Mouse (Mus musculus) embryonic facial prominence, embryonic 13.5 days (tissue): ENCODE measurements around the gene Sez6l2. TPM values are rescaled to one million over a fixed set of nuclear protein-coding genes. Genes with fewer than 3 reads are reported as not detected.
A peak's percentile ranks its signal among the peaks of the same experiment; 100 is the strongest.

Experiments used
- ATAC-seq: fragments of 200-750 bp; cut with Nextera tagmentation; 2 replicates; pipeline ENCODE4 v1.8.0; 2017; ENCODE audit warnings: low read depth; ENCODE audit not compliant: insufficient number of reproducible peaks, insufficient read depth, low FRiP score, low TSS enrichment
- H3K27ac ChIP-seq: fragments of 300-500 bp; sonication (generic); 2 replicates; pipeline ENCODE4 v1.5.1; 2015; ENCODE audit warnings: moderate library complexity, mild to moderate bottlenecking, inconsistent platforms
- H3K27me3 ChIP-seq: fragments of 300-500 bp; sonication (generic); 2 replicates; pipeline ENCODE4 v1.6.1; 2015; ENCODE audit warnings: mild to moderate bottlenecking, inconsistent platforms
- H3K36me3 ChIP-seq: fragments of 300-500 bp; sonication (generic); 2 replicates; pipeline ENCODE4 v1.6.1; 2015; ENCODE audit warnings: mild to moderate bottlenecking, inconsistent platforms
- H3K4me1 ChIP-seq: fragments of 300-500 bp; sonication (generic); 2 replicates; pipeline ENCODE4 v1.6.1; 2015; ENCODE audit warnings: inconsistent platforms
- H3K4me2 ChIP-seq: fragments of 300-500 bp; sonication (generic); 2 replicates; pipeline ENCODE4 v1.6.1; 2015; ENCODE audit warnings: moderate library complexity, mild to moderate bottlenecking, inconsistent platforms
- H3K4me3 ChIP-seq: fragments of 300-500 bp; sonication (generic); 2 replicates; pipeline ENCODE4 v1.5.1; 2015; ENCODE audit warnings: mild to moderate bottlenecking, inconsistent platforms
- H3K9ac ChIP-seq: fragments of 300-500 bp; sonication (generic); 2 replicates; pipeline ENCODE4 v1.6.1; 2015; ENCODE audit warnings: mild to moderate bottlenecking, inconsistent platforms
- H3K9me3 ChIP-seq: fragments of 300-500 bp; sonication (generic); 2 replicates; pipeline ENCODE4 v1.6.1; 2016; ENCODE audit warnings: inconsistent platforms
- WGBS: fragments of 180-500 bp; shearing (Covaris S2); methylation state at CpG from one replicate; pipeline ENCODE4 v1.1.7; 2015; ENCODE audit warnings: mixed read lengths; 5-methylcytosine and 5-hydroxymethylcytosine counted together
- polyA plus RNA-seq: library from polyadenylated mRNA; unstranded; fragments of >200 nt; fragmentation: Nextera tagmentation; extraction: Ambion mirVana; gene quantifications from 2 replicates; pipeline ENCODE4 v1.2.1, GENCODE M21; 2015

The Sez6l2 gene
- polyA plus RNA-seq, 1 experiment from 2014 or later, result 0.76 TPM

GRCm38 (mm10) chr7:127016971-127017949 is 66.9 kb downstream of the Sez6l2 start, which contains the start of gene Pagr1a:
Gene Pagr1a, minus strand, starts transcription at chr7:127017352.
- peak; percentile 75 for ATAC-seq
- Histone ChIP-seq H3K27ac (peak within 1 kb of the TSS; percentile 96), H3K4me3 (peak within 1 kb of the TSS; percentile 72), H3K9ac (peak within 1 kb of the TSS; percentile 93), H3K36me3 (peaks cover 41% of the 10 kb centered on the region), H3K9me3 (no peaks in the 10 kb centered on the region), H3K4me2 (peak within 1 kb of the TSS; percentile 92), H3K4me1 (peaks cover 68% of the 10 kb centered on the region), H3K27me3 (no peaks in the 10 kb centered on the region)
- 2% methylated on average over 39 of the region's 39 CpGs for WGBS

- Histone ChIP-seq H3K4me3 (peak overlapping the region; percentile 72), H3K4me1 (peaks cover 75% of the 10 kb centered on the region), H3K9me3 (no peaks in the 10 kb centered on the region), H3K9ac (peak overlapping the region; percentile 83), H3K27me3 (no peaks in the 10 kb centered on the region), H3K36me3 (peaks cover 41% of the 10 kb centered on the region), H3K4me2 (peak overlapping the region; percentile 92), H3K27ac (peak overlapping the region; percentile 96)
- 60% methylated on average over 6 of the region's 6 CpGs for WGBS
- ATAC-seq, result no peak
Observed at GRCm38 (mm10) chr7:127017950-127018345, 67.6 kb downstream of the Sez6l2 start.

GRCm38 (mm10) chr7:127018416-127019305 is 68.3 kb downstream of the Sez6l2 start:
- 68% methylated on average over 15 of the region's 15 CpGs for WGBS
- Histone ChIP-seq H3K4me2 (peak overlapping the region; percentile 92), H3K4me3 (peak overlapping the region; percentile 72), H3K36me3 (peaks cover 41% of the 10 kb centered on the region), H3K9me3 (no peaks in the 10 kb centered on the region), H3K27me3 (no peaks in the 10 kb centered on the region), H3K9ac (peak overlapping the region; percentile 83), H3K4me1 (peaks cover 82% of the 10 kb centered on the region), H3K27ac (peak overlapping the region; percentile 96)
- no peak for ATAC-seq

- Histone ChIP-seq H3K4me3 (peak overlapping the region; percentile 72), H3K27ac (peak overlapping the region; percentile 96), H3K27me3 (no peaks in the 10 kb centered on the region), H3K4me1 (peaks cover 85% of the 10 kb centered on the region), H3K4me2 (peak overlapping the region; percentile 92), H3K36me3 (peaks cover 41% of the 10 kb centered on the region), H3K9me3 (no peaks in the 10 kb centered on the region), H3K9ac (peak overlapping the region; percentile 83)
- WGBS, result 61% methylated on average over 14 of the region's 14 CpGs
- no peak for ATAC-seq
Observed at GRCm38 (mm10) chr7:127019306-127019960, 69.1 kb downstream of the Sez6l2 start.

- Histone ChIP-seq H3K27me3 (no peaks in the 10 kb centered on the region), H3K36me3 (peaks cover 41% of the 10 kb centered on the region), H3K4me2 (peak overlapping the region; percentile 92), H3K4me1 (peaks cover 85% of the 10 kb centered on the region), H3K4me3 (peak overlapping the region; percentile 72), H3K9ac (peak overlapping the region; percentile 83), H3K9me3 (no peaks in the 10 kb centered on the region), H3K27ac (peak overlapping the region; percentile 96)
- 47% methylated on average over 3 of the region's 3 CpGs for WGBS
- ATAC-seq, result no peak
Observed at GRCm38 (mm10) chr7:127020031-127020430, 69.7 kb downstream of the Sez6l2 start.

Other genes starting within 250 kb of the Sez6l2 start
- 33.3 and 35.8 TPM in 2 replicates for gene Coro1a, start 242.8 kb upstream of the Sez6l2 start, polyA plus RNA-seq
- gene Mapk3, start 191.0 kb upstream of the Sez6l2 start, polyA plus RNA-seq, result 56.7 and 56.9 TPM in 2 replicates
- 1.6 and 3.1 TPM in 2 replicates for gene Gdpd3, start 184.2 kb upstream of the Sez6l2 start, polyA plus RNA-seq
- 104 and 112 TPM in 2 replicates for gene Ypel3, start 173.6 kb upstream of the Sez6l2 start, polyA plus RNA-seq
- 0.27 and 0.59 TPM in 2 replicates for gene Tbx6, start 169.1 kb upstream of the Sez6l2 start, polyA plus RNA-seq
- gene Ppp4c, start 158.1 kb upstream of the Sez6l2 start, polyA plus RNA-seq, result 300 and 311 TPM in 2 replicates
- gene Fam57b, start 152.9 kb upstream of the Sez6l2 start, polyA plus RNA-seq, result 0.45 and 0.70 TPM in 2 replicates
- gene 4930451I11Rik, start 118.9 kb upstream of the Sez6l2 start, polyA plus RNA-seq, result not detected in 2 replicates
- 1.6 and 1.9 TPM in 2 replicates for gene Doc2a, start 103.1 kb upstream of the Sez6l2 start, polyA plus RNA-seq
- gene Hirip3, start 88.6 kb upstream of the Sez6l2 start, polyA plus RNA-seq, result 37.5 and 43.0 TPM in 2 replicates
- 84.1 and 108 TPM in 2 replicates for gene Ino80e, start 88.2 kb upstream of the Sez6l2 start, polyA plus RNA-seq
- 53.4 and 53.6 TPM in 2 replicates for gene Taok2, start 65.9 kb upstream of the Sez6l2 start, polyA plus RNA-seq
- gene Tmem219, start 27.6 kb upstream of the Sez6l2 start, polyA plus RNA-seq, result 28.3 and 28.6 TPM in 2 replicates
- 17.8 and 19.8 TPM in 2 replicates for gene Kctd13, start 21.7 kb upstream of the Sez6l2 start, polyA plus RNA-seq
- gene Asphd1, start 981 bp upstream of the Sez6l2 start, polyA plus RNA-seq, result 0.13 and 0.25 TPM in 2 replicates
- 95.8 and 97.0 TPM in 2 replicates for gene Cdipt, start 25.4 kb downstream of the Sez6l2 start, polyA plus RNA-seq
- 1.3 and 1.7 TPM in 2 replicates for gene Cdiptos, start 25.5 kb downstream of the Sez6l2 start, polyA plus RNA-seq
- gene Mvp, start 64.1 kb downstream of the Sez6l2 start, polyA plus RNA-seq, result 5.3 and 7.1 TPM in 2 replicates
- 0.47 TPM in 1 of 2 replicates, not detected in the other for gene Pagr1b, start 65.9 kb downstream of the Sez6l2 start, polyA plus RNA-seq
- 50.4 and 53.7 TPM in 2 replicates for gene Pagr1a, start 66.8 kb downstream of the Sez6l2 start, polyA plus RNA-seq
- 83.4 and 89.6 TPM in 2 replicates for gene Gm42742, start 70.5 kb downstream of the Sez6l2 start, polyA plus RNA-seq
- 13.1 and 16.9 TPM in 2 replicates for gene Prrt2, start 70.6 kb downstream of the Sez6l2 start, polyA plus RNA-seq
- 63.6 and 73.0 TPM in 2 replicates for gene Maz, start 76.5 kb downstream of the Sez6l2 start, polyA plus RNA-seq
- 99.4 and 124 TPM in 2 replicates for gene Kif22, start 91.9 kb downstream of the Sez6l2 start, polyA plus RNA-seq
- gene Zg16, start 136.8 kb downstream of the Sez6l2 start, polyA plus RNA-seq, result 15.5 TPM in 1 of 2 replicates, not detected in the other
- 1.8 and 2.0 TPM in 2 replicates for gene AI467606, start 140.8 kb downstream of the Sez6l2 start, polyA plus RNA-seq
- gene Qprt, start 171.7 kb downstream of the Sez6l2 start, polyA plus RNA-seq, result 1.1 and 1.2 TPM in 2 replicates
- gene Spn, start 187.3 kb downstream of the Sez6l2 start, polyA plus RNA-seq, result 0.15 and 0.25 TPM in 2 replicates
- 68.3 and 73.3 TPM in 2 replicates for gene Cd2bp2, start 245.5 kb downstream of the Sez6l2 start, polyA plus RNA-seq